Mouse (Mus musculus): ENCODE data around the gene Agmat. TPM values are rescaled to one million over a fixed set of nuclear protein-coding genes. Genes with fewer than 3 reads are reported as not detected.

Agmat gene
- polyA plus RNA-seq, 1 experiment from 2014 or later, result not detected

GRCm38 (mm10) chr4:141792554-141793281, 46.2 kb downstream of the Agmat start:
- H3K27ac ChIP-seq (replicated peaks; ENCODE audit: low read depth, low read length), result peak overlapping the region; percentile 74
- H3K4me1 ChIP-seq (ENCODE audit: control insufficient read depth, insufficient read depth, low read length), result peaks cover 4% of the 10 kb centered on the region; the same call in 1 of the 2 replicates
- no peaks in the 10 kb centered on the region for H3K9me3 ChIP-seq (replicated peaks; ENCODE audit: control insufficient read depth, low read length)
- peak overlapping the region; percentile 4 for H3K9ac ChIP-seq (replicated peaks; ENCODE audit: low read length)
- H3K36me3 ChIP-seq (replicated peaks; ENCODE audit: control insufficient read depth, insufficient read depth, low read depth, low read length), result no peaks in the 10 kb centered on the region
- H3K27me3 ChIP-seq (ENCODE audit: control insufficient read depth, insufficient read depth, low read length), result no peaks in the 10 kb centered on the region
- peak overlapping the region; percentile 60 for H3K4me3 ChIP-seq (ENCODE audit: low read depth, low read length)
- H3K4me2 ChIP-seq (ENCODE audit: low read depth, low read length), result peak overlapping the region; percentile 32
- 13% methylated on average over 10 of the region's 10 CpGs for WGBS
- no peak for DNase-seq (ENCODE audit: low spot score)
- no peak for ATAC-seq (replicated peaks; ENCODE audit: insufficient number of reproducible peaks, low FRiP score, low TSS enrichment, low read depth)

DNA sequence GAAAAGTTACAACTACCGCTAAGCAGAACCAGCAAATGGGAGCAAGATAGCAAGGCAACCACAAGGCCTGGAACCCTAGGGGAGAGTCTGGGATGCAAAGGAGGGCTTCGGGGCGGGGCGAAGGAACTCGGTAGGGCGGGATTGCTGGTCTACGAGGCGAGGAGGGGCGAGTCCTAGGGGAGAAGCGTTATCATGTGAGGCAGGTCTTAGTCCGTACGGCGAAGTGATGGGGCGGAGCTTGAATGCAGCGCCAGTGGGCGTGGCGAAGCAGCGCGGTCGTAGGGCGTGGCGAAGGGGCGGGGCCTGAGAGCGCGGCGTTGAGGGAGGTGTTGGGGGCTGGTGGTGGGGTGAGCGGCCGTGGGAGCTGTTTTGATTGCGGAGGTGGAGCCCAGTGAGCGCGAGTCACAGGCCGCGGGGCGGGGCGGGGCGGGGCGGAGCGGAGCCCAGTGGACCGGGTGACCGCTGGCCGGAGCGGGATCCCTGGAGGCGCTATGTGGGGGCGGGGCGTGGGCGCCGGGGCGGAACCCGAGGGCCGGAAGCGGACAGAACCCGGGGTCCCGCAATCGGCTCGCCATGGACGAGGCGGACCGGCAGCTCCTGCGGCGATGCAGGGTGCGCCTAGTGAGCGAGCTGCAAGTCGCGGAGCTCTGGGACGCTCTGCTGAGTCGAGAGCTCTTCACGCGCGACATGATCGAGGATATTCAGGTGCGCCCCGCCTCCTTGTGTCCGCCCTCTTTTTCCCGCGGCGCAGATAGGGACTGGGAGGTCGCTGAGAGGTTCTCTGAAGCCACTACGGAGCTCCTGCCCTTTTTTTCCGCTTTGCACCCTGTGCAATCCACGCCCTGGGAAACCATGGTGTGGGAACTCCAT, 47.0 kb downstream of the Agmat start, which contains the start of gene Casp9:
Casp9 (plus strand) TSS at position 331 of the 870 bp plus-strand sequence.
- H3K36me3 ChIP-seq (replicated peaks; ENCODE audit: control insufficient read depth, insufficient read depth, low read depth, low read length), result no peaks in the 10 kb centered on the region
- H3K9me3 ChIP-seq (replicated peaks; ENCODE audit: control insufficient read depth, low read length), result no peaks in the 10 kb centered on the region
- H3K4me1 ChIP-seq (ENCODE audit: control insufficient read depth, insufficient read depth, low read length), result peaks cover 4% of the 10 kb centered on the region; the same call in 1 of the 2 replicates
- peak within 1 kb of the TSS; percentile 60 for H3K4me3 ChIP-seq (ENCODE audit: low read depth, low read length)
- DNase-seq (ENCODE audit: low spot score) (peak; percentile 97), ATAC-seq (replicated peaks; ENCODE audit: insufficient number of reproducible peaks, low FRiP score, low TSS enrichment, low read depth) (peak; percentile 78)
- under 1% methylated on average over 64 of the region's 80 CpGs for WGBS
- peak within 1 kb of the TSS; percentile 61 for H3K9ac ChIP-seq (replicated peaks; ENCODE audit: low read length)
- peak within 1 kb of the TSS; percentile 32 for H3K4me2 ChIP-seq (ENCODE audit: low read depth, low read length)
- no peaks in the 10 kb centered on the region for H3K27me3 ChIP-seq (ENCODE audit: control insufficient read depth, insufficient read depth, low read length)
- peak within 1 kb of the TSS; percentile 74 for H3K27ac ChIP-seq (replicated peaks; ENCODE audit: low read depth, low read length)

DNA sequence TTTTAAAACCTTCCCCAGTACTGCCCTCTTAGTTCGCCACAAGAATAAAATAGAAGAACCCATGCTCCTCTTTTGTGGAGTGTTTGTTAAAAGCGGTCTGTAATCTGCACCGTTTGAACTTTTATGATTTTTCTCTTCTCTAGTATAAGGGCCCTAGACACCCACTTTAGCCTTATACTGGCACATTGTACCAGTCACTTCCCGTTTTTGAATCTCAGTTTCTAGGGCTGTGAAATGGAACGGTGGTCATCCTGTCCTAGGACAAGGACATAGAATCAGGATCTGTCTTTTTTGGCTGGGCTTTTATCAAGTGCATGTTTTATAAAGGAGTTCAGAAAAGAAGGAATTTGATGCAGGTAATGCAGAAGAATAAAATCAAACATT, 47.7 kb downstream of the Agmat start:
- H3K27ac ChIP-seq (replicated peaks; ENCODE audit: low read depth, low read length), result peak overlapping the region; percentile 74
- 14% methylated on average over 5 of the region's 5 CpGs for WGBS
- H3K9ac ChIP-seq (replicated peaks; ENCODE audit: low read length), result peak overlapping the region; percentile 61; the same call in 1 of the 2 replicates
- ATAC-seq (replicated peaks; ENCODE audit: insufficient number of reproducible peaks, low FRiP score, low TSS enrichment, low read depth), result no peak
- H3K36me3 ChIP-seq (replicated peaks; ENCODE audit: control insufficient read depth, insufficient read depth, low read depth, low read length), result no peaks in the 10 kb centered on the region
- peak overlapping the region; percentile 60 for H3K4me3 ChIP-seq (ENCODE audit: low read depth, low read length)
- H3K4me2 ChIP-seq (ENCODE audit: low read depth, low read length), result peak overlapping the region; percentile 32
- H3K4me1 ChIP-seq (ENCODE audit: control insufficient read depth, insufficient read depth, low read length), result peaks cover 4% of the 10 kb centered on the region; the same call in 1 of the 2 replicates
- DNase-seq (ENCODE audit: low spot score), result no peak
- H3K9me3 ChIP-seq (replicated peaks; ENCODE audit: control insufficient read depth, low read length), result no peaks in the 10 kb centered on the region
- no peaks in the 10 kb centered on the region for H3K27me3 ChIP-seq (ENCODE audit: control insufficient read depth, insufficient read depth, low read length)

DNA sequence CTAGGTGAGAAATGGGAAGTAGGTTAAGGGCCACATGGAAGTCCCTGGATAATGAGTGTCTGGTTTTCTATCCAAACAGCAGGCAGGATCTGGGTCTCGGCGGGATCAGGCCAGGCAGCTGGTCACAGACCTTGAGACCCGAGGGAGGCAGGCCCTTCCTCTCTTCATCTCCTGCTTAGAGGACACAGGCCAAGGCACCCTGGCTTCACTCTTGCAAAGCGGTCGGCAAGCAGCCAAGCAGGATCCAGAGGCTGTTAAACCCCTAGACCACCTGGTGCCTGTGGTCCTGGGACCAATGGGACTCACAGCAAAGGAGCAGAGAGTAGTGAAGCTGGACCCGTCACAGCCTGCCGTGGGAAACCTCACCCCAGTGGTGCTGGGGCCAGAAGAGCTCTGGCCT, 49.9 kb downstream of the Agmat start:
- 88% methylated on average over 7 of the region's 7 CpGs for WGBS
- H3K27ac ChIP-seq (replicated peaks; ENCODE audit: low read depth, low read length), result no peak overlapping the region

GRCm38 (mm10) chr4:141796954-141797353, 50.5 kb downstream of the Agmat start:
- WGBS, result 88% methylated on average over 4 of the region's 4 CpGs
- no peak overlapping the region for H3K9ac ChIP-seq (replicated peaks; ENCODE audit: low read length)
- ATAC-seq (replicated peaks; ENCODE audit: insufficient number of reproducible peaks, low FRiP score, low TSS enrichment, low read depth) (no peak), DNase-seq (ENCODE audit: low spot score) (no peak)
- H3K36me3 ChIP-seq (replicated peaks; ENCODE audit: control insufficient read depth, insufficient read depth, low read depth, low read length), result no peaks in the 10 kb centered on the region
- no peaks in the 10 kb centered on the region for H3K27me3 ChIP-seq (ENCODE audit: control insufficient read depth, insufficient read depth, low read length)
- no peaks in the 10 kb centered on the region for H3K4me1 ChIP-seq (ENCODE audit: control insufficient read depth, insufficient read depth, low read length)
- no peak overlapping the region for H3K4me2 ChIP-seq (ENCODE audit: low read depth, low read length)
- no peak overlapping the region for H3K27ac ChIP-seq (replicated peaks; ENCODE audit: low read depth, low read length)
- H3K4me3 ChIP-seq (ENCODE audit: low read depth, low read length), result no peak overlapping the region
- H3K9me3 ChIP-seq (replicated peaks; ENCODE audit: control insufficient read depth, low read length), result no peaks in the 10 kb centered on the region

More for the DNA sequence above, 49.9 kb downstream of the Agmat start:
- ATAC-seq (replicated peaks; ENCODE audit: insufficient number of reproducible peaks, low FRiP score, low TSS enrichment, low read depth), result no peak
- H3K36me3 ChIP-seq (replicated peaks; ENCODE audit: control insufficient read depth, insufficient read depth, low read depth, low read length), result no peaks in the 10 kb centered on the region
- no peak overlapping the region for H3K9ac ChIP-seq (replicated peaks; ENCODE audit: low read length)
- H3K4me1 ChIP-seq (ENCODE audit: control insufficient read depth, insufficient read depth, low read length), result no peaks in the 10 kb centered on the region
- no peaks in the 10 kb centered on the region for H3K9me3 ChIP-seq (replicated peaks; ENCODE audit: control insufficient read depth, low read length)
- H3K4me3 ChIP-seq (ENCODE audit: low read depth, low read length), result no peak overlapping the region
- no peak for DNase-seq (ENCODE audit: low spot score)
- H3K4me2 ChIP-seq (ENCODE audit: low read depth, low read length), result no peak overlapping the region
- H3K27me3 ChIP-seq (ENCODE audit: control insufficient read depth, insufficient read depth, low read length), result no peaks in the 10 kb centered on the region

GRCm38 (mm10) chr4:141797545-141797944, 51.1 kb downstream of the Agmat start:
- no peaks in the 10 kb centered on the region for H3K27me3 ChIP-seq (ENCODE audit: control insufficient read depth, insufficient read depth, low read length)
- no peak overlapping the region for H3K4me2 ChIP-seq (ENCODE audit: low read depth, low read length)
- ATAC-seq (replicated peaks; ENCODE audit: insufficient number of reproducible peaks, low FRiP score, low TSS enrichment, low read depth) (no peak), DNase-seq (ENCODE audit: low spot score) (no peak)
- no peaks in the 10 kb centered on the region for H3K36me3 ChIP-seq (replicated peaks; ENCODE audit: control insufficient read depth, insufficient read depth, low read depth, low read length)
- no peaks in the 10 kb centered on the region for H3K9me3 ChIP-seq (replicated peaks; ENCODE audit: control insufficient read depth, low read length)
- no peak overlapping the region for H3K4me3 ChIP-seq (ENCODE audit: low read depth, low read length)
- H3K4me1 ChIP-seq (ENCODE audit: control insufficient read depth, insufficient read depth, low read length), result no peaks in the 10 kb centered on the region
- no peak overlapping the region for H3K9ac ChIP-seq (replicated peaks; ENCODE audit: low read length)
- 85% methylated on average over 5 of the region's 5 CpGs for WGBS
- no peak overlapping the region for H3K27ac ChIP-seq (replicated peaks; ENCODE audit: low read depth, low read length)

DNA sequence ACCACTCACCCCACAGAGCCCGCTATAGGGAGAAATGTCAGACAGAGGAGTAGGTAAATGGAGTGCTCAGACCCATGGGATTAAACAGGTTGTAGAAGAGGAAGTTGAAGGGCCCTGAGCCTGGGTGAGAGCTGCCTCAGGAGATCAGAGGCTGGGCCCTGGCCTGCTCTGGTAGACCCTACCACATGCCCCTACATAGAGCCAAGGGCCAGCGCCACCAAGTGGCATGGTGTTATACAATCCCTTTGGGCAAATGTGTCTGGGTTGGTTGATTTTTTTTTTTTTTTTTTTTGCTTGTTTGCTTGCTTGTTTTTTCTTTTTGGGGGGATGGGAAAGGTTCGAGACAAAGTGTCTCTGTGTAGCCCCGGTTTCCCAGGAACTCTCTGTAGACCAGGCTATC, 57.6 kb downstream of the Agmat start:
- Histone ChIP-seq H3K27ac (replicated peaks; ENCODE audit: low read depth, low read length) (no peak overlapping the region), H3K36me3 (replicated peaks; ENCODE audit: control insufficient read depth, insufficient read depth, low read depth, low read length) (no peaks in the 10 kb centered on the region; the same call in 1 of the 2 replicates), H3K9ac (replicated peaks; ENCODE audit: low read length) (no peak overlapping the region), H3K9me3 (replicated peaks; ENCODE audit: control insufficient read depth, low read length) (no peaks in the 10 kb centered on the region), H3K4me3 (ENCODE audit: low read depth, low read length) (no peak overlapping the region), H3K4me1 (ENCODE audit: control insufficient read depth, insufficient read depth, low read length) (no peaks in the 10 kb centered on the region), H3K4me2 (ENCODE audit: low read depth, low read length) (no peak overlapping the region), H3K27me3 (ENCODE audit: control insufficient read depth, insufficient read depth, low read length) (no peaks in the 10 kb centered on the region)
- DNase-seq (ENCODE audit: low spot score) (no peak), ATAC-seq (replicated peaks; ENCODE audit: insufficient number of reproducible peaks, low FRiP score, low TSS enrichment, low read depth) (0 out of 2 replicates have a peak, but pooled peaks have one; percentile 34)
- 87% methylated on average over 4 of the region's 4 CpGs for WGBS
